Mouse (Mus musculus): ENCODE measurements around the gene Polr1e.
"Not testable (repeated sequence)": the region's sequence is repeated elsewhere in the genome, so short reads cannot be mapped to it uniquely, and the experiment has no call there.

Polr1e gene

DNA sequence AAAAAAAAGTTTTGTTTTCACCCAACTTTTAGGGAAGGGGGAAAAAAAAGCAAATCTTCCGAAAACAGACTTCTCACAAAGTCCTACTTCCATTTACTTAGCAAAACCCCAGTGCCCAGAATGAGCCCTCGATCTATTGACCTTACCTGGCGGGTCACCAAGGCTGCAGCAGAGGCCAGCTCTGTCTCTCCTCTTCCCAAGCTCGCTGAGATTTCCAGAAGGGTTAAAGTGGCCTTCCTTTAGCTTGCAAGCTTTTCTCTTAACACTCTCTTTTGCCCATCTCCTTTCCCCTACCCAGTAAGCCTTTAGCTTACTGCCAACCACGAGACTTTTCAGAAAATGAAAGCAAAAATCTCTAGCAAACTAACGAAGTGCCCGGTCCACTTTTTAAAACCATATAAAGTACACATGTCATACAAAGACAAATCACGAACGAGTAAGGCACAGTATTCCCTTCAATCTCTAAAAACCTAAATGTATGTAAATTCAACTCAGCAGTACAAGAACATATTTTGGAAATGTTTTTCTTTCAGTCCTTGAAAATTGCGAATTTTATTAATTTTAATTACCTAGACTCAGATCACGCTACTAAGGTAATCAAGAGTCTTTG lies 7.5 kb upstream of the Polr1e start:
- peak; percentile 25 for DNase-seq

DNA sequence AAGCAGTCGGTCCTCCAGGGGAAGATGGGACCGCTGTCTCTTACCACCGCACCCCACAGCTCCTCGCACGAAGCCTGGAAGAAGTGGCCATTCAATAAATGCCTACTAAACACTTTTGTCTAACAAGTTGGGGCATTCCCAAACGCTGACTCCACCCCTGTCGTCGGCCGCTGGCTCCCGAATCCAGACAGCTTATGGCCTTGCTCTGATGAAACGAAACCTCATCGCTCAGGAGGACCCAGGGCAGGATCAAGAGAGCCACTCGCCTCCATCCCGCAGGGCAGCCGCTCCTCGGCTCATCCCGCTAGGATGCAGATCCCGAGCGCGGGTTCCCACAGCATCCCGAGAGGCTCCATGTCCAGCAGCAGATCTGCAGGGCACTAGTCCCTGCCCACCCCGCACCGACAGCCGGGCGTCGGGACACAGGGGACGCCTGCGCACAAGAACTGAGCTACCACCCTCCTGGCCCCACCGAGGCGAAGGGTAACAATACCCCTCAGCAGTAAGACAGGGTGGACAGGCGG lies 6.7 kb upstream of the Polr1e start:
- DNase-seq, result no peak

DNA sequence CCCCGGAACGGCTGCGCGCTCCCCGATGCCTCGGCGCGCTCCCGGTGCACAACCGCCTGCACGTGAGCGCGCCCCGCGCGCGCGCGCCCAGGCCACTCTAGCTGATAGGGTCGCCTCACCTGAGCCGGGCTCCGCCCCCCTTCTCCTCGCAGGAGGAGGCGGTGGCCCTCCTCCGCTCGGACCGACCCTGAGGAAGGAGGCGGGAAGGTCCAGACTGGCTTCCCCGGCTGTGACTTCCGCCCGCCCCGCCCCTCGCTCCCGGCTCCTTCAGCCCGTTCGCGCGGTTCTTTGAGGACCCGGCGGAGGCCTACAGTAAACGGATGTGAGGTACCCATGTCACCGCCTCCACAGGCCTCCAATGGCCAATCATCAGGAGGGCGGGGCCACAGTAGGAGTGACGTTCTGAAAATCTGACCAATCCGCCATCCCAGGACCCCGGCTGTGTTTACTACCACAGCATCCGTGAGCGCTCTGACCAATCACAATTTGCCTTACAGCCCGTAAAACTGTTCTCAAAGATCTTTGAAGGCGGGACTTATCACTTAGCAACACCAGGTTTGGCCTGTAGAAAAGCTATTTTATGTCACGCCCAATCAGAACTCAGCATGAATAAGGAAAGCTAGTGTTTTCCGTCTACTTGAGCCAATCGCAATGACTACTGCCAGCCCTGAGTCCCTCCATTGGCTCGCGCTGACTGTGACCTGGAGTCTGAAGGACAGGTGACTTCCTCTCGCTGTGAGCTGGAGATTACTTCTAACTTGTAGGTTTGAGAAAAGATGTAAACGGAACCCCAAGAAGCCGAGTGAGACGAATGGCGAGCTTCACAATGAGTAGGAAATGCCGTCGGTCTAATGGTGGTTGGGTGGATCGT lies 6.0 kb upstream of the Polr1e start, which contains the start of gene Zbtb5:
Gene Zbtb5, minus strand, starts transcription at position 308 of the 871 bp plus-strand sequence.
- peak; percentile 100 for DNase-seq

DNA sequence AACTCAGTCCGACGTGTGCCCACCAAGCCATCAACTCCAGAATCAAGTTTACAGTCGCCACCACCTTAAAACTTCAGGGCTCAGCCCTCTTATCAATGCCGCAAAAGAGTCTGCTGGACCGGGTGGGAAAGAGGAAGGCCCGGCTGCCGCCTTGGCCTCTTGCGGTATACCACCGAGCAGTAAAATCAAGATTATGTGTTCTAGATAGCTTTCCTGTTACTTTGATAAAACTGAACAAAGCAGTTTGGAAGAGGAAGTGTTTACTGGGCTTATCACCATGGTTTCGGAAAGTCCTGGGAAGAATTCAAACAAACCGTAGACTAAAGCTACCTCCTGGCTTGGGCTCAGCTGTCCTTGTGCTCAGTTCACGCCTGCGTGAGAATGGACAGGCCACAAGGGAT lies 5.4 kb upstream of the Polr1e start:
- no peak for DNase-seq

DNA sequence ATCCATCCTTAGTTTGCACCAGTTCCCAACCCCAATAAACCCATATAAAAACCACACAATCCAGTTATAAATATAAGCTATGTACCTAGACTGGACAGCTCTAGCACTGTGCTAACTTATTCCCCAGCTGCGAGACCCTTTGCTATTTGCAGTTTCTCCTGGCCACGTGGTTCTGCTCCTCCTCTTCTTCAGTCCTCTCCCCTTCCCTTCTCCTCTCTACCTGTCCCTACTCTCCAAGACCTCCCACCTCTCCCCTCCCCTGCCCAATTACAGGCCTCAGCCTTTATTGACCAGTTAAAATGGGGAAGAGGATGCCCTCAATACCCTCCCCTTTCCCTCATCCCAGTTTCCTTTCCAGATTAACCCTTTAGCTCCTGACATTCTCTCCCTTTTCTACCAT lies 4.8 kb upstream of the Polr1e start:
- DNase-seq, result no peak

DNA sequence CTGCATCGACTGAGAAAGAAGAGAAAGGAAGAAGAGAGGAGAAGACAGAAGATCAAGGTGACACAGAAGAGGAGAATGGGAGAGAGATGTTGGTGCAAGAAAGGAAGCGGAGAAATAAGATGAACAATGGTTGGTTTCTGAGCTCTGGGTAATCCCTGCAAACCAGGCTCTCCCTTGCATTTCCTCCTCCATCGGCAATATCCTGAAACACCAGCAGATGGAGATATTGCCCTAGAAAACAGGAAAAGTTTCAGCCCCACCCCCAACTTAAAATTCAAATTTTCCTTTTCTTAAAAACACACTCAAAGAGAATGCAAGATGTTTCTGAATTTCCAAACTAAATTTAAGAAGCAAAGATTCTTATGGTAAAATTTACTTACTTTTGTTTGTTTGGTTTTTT lies 2.8 kb upstream of the Polr1e start:
- DNase-seq, result peak; percentile 65

DNA sequence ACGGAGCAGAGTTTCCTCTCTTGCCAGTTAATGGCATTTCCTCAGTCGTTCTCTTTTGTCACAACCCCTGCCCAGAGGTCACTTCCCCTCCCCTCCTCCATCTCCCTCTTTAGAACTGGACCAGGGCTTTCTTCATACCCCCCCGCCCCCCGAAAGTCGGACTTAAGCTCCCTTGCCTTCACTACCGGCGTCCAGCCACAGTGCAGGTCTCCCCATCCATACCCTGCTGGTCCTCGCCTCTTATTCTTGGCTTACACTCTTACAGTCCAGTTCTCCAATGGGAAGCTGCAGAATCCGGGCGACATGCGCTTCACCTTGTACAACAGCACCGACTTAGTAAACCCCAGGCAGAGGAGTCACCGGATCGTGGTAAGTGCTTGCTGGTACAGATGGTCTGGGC lies 626 bp downstream of the Polr1e start:
- DNase-seq, result no peak

DNA sequence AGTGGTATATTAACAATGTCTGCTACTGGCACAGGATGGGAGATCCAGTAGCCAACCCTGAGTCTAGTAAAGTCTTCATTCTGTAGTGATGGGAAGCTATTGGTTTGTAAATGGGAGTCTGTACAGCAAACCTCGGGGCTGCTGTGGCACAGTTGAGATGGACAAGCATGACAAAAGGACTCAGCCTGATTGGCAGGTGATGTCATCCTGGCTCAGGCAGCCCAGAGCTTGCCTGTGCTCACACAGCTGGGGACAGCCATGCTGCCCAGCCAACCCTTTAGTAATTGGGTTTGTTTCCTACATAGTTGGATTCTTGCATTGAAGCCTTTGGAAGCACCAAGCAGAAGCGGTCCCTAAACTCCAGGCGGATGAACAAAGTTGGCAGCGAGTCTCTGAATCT lies 8.1 kb downstream of the Polr1e start:
- DNase-seq, result no peak

DNA sequence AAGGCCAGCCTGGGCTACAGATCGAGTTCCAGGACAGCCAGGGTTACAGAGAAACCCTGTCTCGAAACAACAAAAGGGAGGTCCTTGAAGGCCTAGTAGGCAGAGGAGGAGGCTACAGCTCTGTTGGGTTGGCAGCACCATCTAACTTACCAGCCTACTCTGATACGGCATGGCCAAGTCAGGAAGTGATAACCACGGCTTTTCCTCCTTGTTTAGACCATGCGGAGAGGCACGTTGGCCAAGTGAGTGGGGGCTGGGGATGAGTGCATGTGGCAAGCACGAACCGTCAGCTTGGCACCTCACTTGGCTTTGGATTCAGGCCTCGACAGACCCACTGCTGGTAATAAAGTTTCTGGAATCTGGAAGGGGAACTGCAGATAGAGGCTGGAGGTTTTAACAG lies 14.2 kb downstream of the Polr1e start:
- no peak for DNase-seq

DNA sequence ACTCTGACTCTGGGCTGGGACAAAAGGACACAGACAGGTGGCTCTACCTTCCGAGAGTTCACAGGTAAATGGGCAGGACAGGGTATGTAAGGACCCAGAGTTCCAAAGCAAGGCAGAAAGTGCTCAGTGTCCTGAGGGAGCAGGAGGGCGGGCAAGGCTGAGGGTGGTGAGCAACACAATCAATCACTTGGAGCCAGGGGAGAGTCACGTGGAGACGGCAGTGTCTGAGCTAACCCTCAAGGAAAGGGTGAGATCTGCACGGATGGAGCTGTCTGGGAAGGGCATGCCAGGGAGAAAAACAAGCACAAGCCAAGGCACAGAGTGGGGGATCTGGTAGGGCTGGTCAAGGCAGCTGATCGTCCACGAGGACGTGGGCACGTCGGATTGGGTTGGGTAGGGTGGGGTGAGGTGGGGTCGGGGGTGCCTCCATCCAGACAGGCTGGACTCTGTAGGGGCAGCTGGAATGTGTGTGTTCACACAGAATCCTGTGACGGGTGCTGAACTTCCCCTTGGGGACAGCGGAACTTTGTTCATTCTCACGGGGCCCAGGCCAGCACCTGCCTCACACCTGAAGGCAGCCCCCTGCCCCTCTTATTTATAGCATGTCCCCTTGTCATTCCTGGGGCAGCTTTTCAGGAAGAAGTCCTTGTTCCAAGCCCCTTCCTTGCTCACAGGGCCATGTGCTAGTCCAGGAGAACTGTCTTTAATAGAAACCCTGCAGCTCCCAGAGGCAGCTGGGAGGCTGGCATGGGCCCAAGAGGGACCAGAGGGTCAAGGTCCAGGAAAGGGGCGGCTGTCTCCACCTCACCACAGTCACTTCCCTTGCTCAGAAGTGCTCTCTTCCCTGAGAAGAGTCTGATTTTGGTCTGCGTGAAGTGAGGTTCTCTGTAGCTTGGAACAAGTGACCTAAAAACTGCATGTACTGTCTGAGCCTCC lies 16.6 kb downstream of the Polr1e start:
- no peak for DNase-seq

DNA sequence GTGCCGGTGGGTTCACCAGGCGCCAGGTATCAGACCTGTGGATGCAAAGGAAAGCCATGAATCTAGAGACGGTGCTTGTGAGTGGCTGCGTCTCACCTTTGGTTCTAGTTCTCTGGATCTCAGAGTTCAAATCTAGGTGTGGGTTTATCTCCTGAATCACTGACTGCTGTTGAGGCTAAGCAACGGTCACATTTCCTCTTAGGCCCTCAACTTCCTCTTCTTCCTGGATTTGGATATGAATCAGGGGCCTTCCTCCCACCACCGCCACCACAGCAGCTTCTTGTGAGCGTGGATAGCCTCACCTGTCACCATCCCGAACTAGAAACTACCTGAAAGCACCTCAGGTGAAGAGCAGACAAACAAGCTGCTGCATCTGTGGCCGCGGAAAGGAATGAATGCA lies 17.7 kb downstream of the Polr1e start:
- DNase-seq, result no peak

DNA sequence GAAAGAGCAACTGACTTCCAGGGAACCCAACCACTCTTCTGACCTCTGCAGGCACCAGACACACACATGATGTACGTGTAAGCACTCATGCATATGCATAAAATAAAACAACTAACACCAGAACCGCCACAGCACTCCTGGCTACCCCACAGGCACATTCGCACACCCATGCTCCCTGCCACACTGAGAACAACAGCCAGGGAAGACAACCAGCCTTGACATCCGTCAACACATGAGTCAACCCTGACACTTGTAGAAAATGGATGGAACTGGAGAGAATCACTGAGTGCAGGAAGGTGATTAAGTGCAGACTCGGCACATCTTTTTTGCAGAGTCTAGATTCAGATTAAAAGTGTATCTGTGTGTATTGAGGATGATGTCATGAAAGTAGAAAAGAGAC lies 18.2 kb downstream of the Polr1e start:
- no peak for DNase-seq

DNA sequence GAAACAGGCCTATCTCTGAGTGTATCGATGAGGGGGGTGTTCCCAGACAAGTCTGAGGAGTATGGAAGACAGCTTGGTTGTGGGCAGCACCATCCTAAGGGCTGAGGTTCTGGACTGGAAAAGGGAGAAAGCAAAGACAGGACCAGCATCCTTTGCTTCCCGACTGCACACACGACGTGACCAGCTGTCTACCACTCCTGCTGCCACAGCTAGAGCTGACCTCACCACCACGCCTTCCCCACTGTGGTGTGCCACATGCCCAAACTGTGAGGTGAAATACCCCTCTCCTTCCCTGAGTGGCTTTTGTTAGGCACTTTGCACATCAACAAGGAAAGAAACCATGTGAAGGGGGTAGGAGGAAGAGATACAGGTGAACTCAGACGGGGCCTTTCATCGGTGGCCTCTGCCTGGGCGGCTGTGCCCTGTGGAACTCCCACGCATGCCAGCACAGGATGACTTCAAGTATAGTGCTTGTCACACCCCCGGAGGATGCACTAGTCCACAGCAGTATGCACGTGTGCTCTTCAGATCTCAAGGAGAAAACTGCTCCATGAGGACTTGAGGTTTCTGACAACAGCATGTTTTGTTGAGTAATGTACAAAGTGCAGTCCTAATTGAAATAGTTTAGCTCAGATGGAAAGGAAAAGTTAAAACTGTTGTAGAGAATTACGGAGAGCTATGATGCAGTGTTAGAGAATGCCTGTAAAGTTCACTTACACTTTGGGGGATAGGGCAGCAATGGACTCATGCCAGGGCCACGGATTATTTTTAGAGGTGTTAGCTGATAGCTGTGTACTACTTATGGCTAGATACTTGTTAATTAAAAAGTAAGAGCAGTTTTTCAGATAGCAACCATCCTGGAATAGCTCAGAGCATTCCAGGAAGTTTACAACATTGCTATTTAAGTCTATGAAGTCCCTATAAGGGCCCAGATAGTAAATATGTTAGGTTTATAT lies 19.4 kb downstream of the Polr1e start:
- no peak for DNase-seq

DNA sequence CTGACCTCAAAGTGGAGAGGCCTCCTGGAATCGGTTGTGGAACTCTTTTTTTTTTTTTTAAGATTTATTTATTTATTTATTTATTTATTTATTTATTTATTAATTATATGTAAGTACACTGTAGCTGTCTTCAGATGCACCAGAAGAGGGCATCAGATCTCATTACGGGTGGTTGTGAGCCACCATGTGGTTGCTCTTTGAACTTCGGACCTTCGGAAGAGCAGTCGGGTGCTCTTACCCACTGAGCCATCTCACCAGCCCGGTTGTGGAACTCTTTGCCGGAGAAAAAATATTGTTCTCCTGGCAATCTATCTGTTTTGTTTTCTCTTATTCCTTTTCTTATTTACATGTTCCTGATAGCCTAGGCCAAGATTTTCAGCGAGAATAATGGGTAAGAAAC lies 20.5 kb downstream of the Polr1e start:
- DNase-seq, result not testable (repeated sequence)

DNA sequence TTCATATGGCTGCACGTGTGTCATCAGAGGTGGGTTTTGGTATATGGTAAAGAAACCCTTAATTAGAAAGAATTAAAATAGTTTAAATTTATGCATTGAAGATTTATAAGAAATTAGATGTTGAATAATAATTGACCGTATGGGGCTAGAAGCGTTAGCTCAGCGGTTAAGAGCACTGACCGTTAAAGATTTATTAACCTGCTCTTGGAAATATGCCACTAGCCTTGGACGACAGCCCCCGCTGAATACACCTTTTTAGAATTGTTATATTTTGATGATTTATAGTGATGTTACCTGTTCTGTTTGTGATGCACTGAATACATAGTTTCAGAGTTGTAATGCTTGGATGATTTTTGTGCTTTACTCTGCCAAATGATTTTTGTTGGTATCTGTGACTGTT lies 21.2 kb downstream of the Polr1e start:
- DNase-seq, result not testable (repeated sequence)

DNA sequence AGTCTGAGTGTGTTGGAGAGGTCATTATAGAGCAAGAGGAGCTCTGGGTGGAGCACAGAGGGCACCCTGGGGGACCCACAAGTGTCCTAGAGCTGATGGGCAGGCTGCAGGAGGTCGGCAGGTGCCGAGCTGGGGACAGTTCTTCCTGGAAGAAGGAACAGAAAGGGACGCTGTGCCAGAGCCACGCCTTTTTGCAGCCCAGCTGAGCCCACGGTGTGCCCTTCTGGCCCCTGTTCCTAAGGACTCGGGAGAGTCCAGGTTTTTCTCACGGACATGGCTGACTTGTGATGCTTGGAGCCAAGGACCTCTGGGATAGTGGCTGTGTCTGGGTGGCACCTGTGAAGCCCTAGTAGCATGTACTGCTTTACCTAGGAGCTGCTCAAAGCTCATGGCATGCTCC lies 22.4 kb downstream of the Polr1e start:
- DNase-seq, result no peak

DNA sequence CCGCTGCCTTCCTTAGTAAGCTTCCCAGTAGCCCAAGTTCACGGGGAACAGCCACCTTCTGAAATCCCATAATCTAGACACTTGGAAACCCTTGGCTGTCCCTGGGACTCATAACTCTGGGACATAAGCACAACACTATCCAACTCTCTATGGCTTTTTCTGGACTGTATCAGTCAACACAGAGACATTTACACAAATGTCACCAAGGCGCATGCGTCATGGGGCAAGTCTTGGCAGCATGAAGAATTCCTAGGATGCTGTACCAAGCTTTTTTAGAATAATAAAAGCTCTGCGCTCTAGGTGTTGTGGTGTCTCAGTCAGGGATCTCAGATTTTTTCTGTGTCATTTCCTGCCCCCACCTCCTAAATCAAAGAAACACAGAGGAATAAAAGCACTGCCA lies 28.3 kb downstream of the Polr1e start:
- no peak for DNase-seq

DNA sequence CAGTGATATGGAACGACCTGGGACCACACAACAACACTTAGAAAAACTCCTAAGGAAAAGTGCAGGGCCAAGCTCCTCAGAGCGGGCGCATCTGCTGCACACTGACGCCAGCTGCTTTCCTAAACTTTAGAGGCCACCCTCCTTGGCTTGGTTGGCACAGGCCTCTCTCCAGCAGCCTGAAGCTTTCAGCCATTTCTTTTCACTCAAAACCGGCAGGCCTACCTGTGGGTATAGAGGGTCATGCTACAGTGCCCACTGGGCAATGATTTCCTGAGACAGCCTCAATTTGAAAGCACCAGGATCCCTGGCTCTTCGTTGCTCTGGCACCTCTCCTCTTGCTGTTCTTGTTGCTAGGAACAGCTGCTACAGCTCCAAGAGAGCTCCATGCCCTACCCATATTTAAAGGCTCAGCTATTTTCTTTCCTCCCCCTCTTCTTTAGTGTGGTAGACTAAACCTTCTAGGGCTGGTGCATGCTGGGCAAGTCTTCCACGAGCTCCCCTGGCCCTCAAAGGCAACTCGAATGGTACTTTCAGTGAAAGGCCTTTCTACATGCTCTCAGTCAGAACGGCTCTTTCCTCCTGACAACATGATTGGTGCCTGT lies 29.0 kb downstream of the Polr1e start:
- DNase-seq, result no peak

DNA sequence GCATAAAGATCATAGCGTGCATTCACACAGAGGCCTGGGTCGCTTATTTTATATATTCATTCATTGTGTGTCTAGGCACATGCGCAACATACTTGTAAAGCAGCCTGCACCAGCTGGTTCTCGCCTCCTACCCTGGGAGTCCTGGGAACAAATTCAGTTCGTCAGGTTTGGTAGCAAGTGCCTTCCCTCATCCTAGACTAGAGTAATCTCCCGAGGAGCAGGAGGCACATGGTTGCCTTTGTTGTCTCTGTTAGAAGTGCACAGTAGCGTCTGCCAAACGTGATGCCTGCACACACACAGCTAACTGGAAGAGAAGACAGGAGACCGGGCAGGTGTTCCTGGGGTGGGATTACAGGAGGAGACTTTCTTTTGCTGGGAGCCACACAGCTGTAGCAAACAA lies 29.6 kb downstream of the Polr1e start:
- DNase-seq, result no peak

DNA sequence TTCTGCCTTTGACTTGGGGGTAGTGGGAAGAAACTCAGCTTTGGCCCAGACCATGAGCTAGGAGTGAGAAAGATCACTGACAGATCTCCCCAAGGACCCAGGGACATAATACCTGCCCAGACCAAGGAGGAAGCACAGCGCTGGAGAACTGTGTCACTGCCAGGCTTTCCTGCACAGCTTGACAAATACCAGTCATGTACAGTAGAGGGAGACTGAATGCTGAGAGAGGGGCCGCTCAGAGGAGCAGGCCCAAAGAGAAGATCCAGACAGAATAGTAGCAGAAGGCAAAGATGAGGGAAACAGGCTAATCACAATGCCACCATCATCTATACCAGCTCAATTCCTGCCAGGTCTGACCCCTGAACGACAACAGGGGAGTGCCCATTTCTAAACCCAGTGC lies 36.5 kb downstream of the Polr1e start:
- peak; percentile 12 for DNase-seq

DNA sequence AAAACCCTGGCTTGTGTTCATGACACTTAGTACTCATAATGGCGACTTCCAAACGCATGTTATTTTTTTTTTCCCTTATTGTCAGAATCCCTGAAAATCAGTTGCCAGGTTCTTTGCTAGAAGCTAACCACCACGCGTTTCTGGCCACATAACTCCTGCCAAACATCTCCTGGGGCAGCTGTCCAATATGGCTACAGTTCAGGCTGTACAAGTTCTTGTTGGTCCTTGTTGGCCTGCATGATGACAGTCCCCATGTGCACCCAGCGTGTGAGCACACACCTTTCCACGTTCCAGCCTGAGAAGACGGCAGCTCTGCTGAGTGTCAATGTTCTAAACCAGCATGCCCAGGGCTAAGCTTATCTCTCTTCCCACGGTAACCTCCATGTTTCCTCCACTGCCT lies 37.1 kb downstream of the Polr1e start:
- DNase-seq, result peak; percentile 32

DNA sequence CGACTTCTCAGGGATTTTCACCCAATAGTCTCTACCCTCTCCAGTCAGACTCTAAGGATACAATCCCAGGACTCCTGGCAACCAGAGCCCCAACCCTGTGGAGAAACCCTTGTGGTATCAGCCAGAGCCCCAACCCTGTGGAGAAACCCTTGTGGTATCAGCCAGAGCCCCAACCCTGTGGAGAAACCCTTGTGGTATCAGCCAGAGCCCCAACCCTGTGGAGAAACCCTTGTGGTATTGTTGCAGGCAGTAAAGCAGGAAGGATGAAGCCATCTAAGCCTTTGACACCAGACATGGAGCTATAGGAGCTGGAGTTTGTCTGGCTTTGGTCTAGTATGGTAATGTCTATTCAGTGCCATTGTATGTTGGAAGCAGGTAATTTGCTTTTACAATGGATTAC lies 45.5 kb downstream of the Polr1e start:
- DNase-seq, result not testable (repeated sequence)

Data from cerebellum, adult 8-10 months (tissue).